Mouse (Mus musculus): ENCODE data around the gene Tmx2. TPM values are rescaled to one million over a fixed set of nuclear protein-coding genes. Genes with fewer than 3 reads are reported as not detected.

Gene Tmx2
- polyA plus RNA-seq (2012; rRNA removed), result 22.9 and 29.3 TPM in 2 replicates

DNA sequence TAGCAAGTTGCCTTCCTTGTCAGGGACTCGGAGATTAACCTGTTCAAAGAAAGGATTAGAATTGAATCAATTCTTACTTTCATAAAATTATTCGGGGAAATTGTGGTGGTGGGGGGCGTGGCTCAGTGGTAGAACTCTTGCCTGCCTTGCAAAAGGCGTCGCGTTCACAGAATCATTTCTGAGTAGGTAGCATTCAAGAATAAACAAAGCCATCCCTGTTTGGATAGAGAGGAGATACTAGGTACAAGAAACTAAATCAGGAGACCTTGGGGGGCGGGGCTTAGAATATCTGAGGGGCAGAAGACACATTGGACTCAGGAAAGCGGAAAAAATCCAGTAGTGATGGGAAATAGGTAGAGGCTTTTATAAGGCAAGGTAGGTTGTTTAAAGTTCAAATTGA lies at the start of gene Tmx2:
Tmx2 (minus strand) TSS at position 125 of the 400 bp plus-strand sequence.

DNA sequence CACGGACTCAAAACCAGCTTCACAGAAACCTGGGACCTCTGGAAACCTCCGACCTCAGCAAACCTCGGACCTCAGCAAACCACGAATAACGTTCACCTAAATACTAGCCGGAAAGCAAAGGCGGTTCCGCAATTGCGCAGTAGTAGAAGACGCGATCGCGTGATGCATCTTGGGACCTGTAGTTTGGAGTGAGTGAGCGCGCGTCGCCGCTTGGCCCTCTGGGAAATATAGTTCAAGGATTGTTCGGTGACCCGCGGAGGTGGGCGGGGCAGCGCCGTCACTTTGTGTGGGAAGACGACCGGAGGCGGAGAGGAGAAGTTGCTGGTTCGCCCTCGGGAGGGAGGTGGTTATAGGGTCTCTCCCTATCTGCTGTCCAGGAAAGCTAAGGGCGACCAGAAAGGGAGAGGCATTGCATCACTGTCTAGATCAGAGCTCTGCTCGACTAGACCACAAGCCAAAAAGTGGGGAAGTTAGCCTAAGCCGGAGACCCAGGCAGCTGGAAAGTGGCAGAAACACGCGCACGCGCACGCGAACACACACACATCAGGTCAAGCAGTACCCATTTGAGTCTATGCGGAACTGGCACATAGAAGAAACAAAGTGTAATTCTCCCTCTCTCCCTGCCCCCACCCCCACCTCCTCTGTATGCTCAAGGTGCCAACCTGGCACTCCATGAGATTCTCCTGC lies 48.4 kb upstream of the Tmx2 start, which contains the start of gene Clp1:
Clp1 (minus strand) TSS at position 179 of the 687 bp plus-strand sequence.

DNA sequence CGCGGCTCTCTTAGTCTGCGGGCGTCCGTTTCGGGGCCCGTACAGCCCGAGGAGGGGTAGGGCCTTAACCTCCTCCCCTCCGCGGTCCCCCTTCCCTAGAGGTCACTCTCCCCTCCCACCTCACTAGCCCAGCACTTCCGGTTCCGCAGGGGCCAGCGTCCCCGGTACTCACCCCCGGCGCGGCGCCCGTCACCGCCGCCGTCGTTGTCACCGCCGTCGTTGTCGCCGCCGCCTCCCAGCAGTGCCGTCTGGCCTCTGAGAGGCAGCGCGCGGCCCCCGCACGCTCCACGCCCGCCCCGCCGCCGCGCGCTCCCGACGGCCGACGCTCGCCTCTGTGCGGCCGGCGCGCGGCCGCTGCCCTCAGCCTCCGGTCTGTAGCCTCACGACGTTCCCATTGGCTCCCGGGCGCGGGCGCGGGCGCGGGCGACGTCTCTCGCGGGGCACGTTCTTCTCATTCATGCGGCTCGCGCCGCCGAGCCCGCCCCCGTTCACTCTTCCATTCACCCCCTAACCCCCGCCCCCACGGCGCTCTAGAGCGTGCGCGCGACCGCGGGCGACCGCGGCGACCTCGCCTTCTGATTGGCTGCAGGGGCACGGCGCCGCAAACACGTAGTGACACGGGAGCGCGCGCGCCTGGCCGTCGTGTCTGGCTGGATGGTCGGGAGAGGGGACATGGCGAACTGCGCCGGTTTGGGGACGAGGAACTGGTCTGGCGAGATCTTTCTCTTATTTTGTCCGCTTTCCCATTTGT lies 36.0 kb upstream of the Tmx2 start, which contains the start of gene Zdhhc5:
Zdhhc5 (minus strand) TSS at position 370 of the 751 bp plus-strand sequence.

DNA sequence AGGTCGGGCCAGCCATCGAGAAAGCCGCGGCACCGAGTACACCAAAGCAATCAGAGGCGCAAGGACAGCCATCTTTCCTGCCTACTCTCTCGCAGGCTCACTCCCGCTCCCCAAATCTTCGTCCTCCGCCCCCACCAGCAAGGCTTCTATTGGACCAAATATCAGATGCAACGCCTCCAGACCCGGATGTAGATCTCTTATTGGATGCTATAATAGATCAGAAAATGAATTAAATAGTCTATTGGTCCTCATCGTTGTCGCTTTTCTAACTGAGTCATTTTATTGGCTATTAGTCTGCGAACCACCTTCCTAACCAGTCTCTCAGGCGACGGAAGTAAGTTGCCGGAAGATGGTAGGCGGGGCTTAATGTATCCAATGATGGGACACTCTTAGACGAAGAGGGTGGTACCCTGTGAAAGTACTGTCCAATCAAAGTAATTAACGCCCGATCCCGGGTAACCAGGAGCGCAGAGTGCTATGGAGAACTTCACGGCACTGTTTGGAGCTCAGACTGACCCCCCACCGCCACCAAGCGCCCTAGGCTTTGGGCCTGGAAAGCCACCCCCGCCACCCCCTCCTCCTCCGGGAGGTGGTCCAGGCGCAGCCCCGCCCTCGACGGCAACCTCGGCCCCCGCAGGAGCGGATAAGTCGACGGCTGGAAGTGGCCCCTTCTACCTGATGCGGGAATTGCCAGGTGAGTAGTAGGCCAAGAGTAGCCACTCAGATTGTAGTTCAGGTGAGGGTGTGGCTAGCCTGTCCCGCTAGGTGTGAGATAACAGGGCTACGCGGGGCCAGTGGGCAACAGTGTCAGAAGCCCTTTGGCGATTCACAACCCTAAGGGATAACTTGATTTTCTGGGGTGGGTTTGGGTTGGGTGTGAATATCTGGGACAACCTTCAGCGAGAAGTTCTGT lies 716 bp downstream of the Tmx2 start, which contains the start of the genes Gm28635 and Med19:
Gm28635 (minus strand) TSS at position 74 of the 913 bp plus-strand sequence.
Med19 (plus strand) TSS at position 435 of the 913 bp plus-strand sequence.

DNA sequence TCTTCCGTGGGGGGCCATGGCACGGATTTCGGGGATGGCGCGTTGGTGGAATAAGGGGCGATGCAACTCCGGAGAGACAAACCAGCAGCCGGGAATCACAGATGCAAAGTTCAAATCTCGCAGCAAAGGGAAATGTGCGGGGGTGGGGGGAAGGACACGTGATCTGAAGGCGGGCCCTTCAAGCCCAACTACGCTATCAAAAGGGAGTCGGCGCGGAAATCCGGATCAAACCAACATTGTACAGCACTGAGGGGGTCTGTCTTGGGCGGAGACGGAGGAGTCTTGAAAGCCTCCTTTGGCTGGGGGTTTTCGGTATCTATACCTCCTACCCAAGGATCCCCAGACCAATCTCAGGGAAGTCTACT lies 8.4 kb downstream of the Tmx2 start, which contains the start of gene Selenoh:
Selenoh (minus strand) TSS at position 202 of the 365 bp plus-strand sequence.

DNA sequence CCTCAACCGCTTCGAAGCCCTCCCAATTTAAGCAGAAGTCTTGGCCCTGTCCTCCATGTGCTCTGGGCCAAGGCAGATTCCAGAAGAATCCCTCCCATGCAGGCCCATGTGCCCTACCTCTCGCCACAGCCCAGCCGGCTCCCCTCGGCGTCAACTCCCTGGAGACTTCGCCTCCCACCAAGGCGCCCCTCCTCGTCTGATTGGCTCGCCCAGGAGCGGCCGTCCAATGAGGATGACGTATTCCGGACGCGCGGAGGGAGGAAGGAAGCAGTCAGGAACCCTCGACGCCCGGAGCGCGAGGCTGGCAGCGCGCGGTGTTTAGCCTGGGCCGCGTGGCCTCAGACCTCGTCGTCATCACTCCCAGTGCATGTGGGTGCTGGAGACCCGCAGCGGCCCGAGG lies 20.1 kb downstream of the Tmx2 start, which contains the start of gene Btbd18:
Btbd18 (plus strand) TSS at position 274 of the 400 bp plus-strand sequence.

DNA sequence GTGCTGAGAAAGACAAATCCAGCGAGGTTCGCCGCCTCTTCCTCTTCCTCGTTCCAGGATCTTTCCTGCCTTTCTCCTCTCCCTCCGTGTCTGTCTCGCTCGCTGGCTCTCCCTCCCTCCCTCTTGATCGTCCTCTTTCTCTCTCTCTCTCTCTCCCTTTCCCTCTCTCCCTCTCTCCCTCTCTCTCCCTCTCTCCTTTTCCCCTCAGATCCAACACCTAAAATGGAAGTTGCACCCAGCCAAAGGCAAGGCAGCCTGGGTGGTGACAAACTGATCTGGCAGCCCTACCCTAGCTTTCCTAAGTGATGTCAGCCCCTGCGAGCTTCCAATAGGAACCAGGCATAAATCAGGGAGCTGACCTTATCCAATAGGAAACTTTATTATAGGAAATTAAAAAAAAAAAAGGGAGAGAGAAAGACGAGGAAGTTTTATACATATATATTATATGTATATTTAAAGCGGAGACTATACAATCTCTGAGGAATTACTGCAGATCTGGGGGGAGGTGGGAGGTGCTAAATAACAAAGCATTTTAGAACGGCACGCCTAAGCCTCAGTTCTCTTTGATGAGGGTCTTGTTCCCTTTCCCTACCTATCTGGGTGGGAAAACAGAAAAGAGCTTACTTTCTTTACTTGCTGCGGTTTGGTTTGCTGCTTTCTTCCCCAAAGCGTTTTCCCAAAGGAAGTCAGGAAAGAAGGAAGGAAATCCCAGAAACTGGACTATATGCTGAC lies 28.3 kb downstream of the Tmx2 start, which contains the start of gene Ctnnd1:
Ctnnd1 (minus strand) TSS at position 302 of the 732 bp plus-strand sequence.

Other genes with a start within 250 kb of the Tmx2 start
- 12.1 and 12.2 TPM in 2 replicates for gene Tfpi, start 202.4 kb downstream of the Tmx2 start, polyA plus RNA-seq (2012; rRNA removed)
- 17.6 and 18.0 TPM in 2 replicates for gene Ctnnd1, start 28.4 kb downstream of the Tmx2 start, polyA plus RNA-seq (2012; rRNA removed)
- 0.01 TPM in 1 of 2 replicates, not detected in the other for gene Btbd18, start 20.1 kb downstream of the Tmx2 start, polyA plus RNA-seq (2012; rRNA removed)
- 82.1 and 90.7 TPM in 2 replicates for gene Selenoh, start 8.4 kb downstream of the Tmx2 start, polyA plus RNA-seq (2012; rRNA removed)
- not detected in 2 replicates for gene Gm28635, start 1.1 kb downstream of the Tmx2 start, polyA plus RNA-seq (2012; rRNA removed)
- gene Med19, start 738 bp downstream of the Tmx2 start, polyA plus RNA-seq (2012; rRNA removed), result 13.3 and 14.8 TPM in 2 replicates
- gene Zdhhc5, start 36.0 kb upstream of the Tmx2 start, polyA plus RNA-seq (2012; rRNA removed), result 15.8 and 19.0 TPM in 2 replicates
- 26.3 and 32.3 TPM in 2 replicates for gene Clp1, start 48.2 kb upstream of the Tmx2 start, polyA plus RNA-seq (2012; rRNA removed)
- 120 and 145 TPM in 2 replicates for gene Ypel4, start 54.9 kb upstream of the Tmx2 start, polyA plus RNA-seq (2012; rRNA removed)
- 1.9 and 2.2 TPM in 2 replicates for gene Gm19426, start 64.5 kb upstream of the Tmx2 start, polyA plus RNA-seq (2012; rRNA removed)
- 26.7 and 32.2 TPM in 2 replicates for gene Serping1, start 96.3 kb upstream of the Tmx2 start, polyA plus RNA-seq (2012; rRNA removed)
- 288 and 372 TPM in 2 replicates for gene Ube2l6, start 119.7 kb upstream of the Tmx2 start, polyA plus RNA-seq (2012; rRNA removed)
- 0.24 and 0.31 TPM in 2 replicates for gene Smtnl1, start 143.5 kb upstream of the Tmx2 start, polyA plus RNA-seq (2012; rRNA removed)
- gene Timm10, start 147.9 kb upstream of the Tmx2 start, polyA plus RNA-seq (2012; rRNA removed), result 49.6 and 50.0 TPM in 2 replicates
- gene Slc43a1, start 159.7 kb upstream of the Tmx2 start, polyA plus RNA-seq (2012; rRNA removed), result 118 and 156 TPM in 2 replicates
- gene Rtn4rl2, start 207.6 kb upstream of the Tmx2 start, polyA plus RNA-seq (2012; rRNA removed), result 0.03 and 0.10 TPM in 2 replicates

All from liver, embryonic 14 days (tissue).